Mouse (Mus musculus) G1E (cell line): ENCODE results near the gene Lyrm7.

Experiments used
- CTCF ChIP-seq: IDR thresholded peaks from 2 replicates; pipeline ENCODE4 v1.5.1; 2012; ENCODE audit warnings: low read depth, low read length, inconsistent platforms, mixed read lengths
- TAL1 ChIP-seq: conservative IDR thresholded peaks from 2 replicates; pipeline ENCODE4 v1.6.1; 2012; ENCODE audit warnings: low read depth, low read length, inconsistent platforms, mixed read lengths

GRCm38 (mm10) chr11:54845470-54846442 is 15.0 kb downstream of the Lyrm7 start:
- TF ChIP-seq CTCF (no peak), TAL1 (no peak)
